Mouse (Mus musculus) liver, embryonic 11.5 days (tissue): ENCODE measurements at regions not wholly inside any gene's neighbourhood (a gene's known extent, or its start where the extent isn't known, plus 50 kb on each side); places are given as distances from the start of the nearest gene placed in this dataset.
A peak's percentile ranks its signal among the peaks of the same experiment; 100 is the strongest.
"Not testable (repeated sequence)": the region's sequence is repeated elsewhere in the genome, so short reads cannot be mapped to it uniquely, and the experiment has no call there.

Experiments used
- ATAC-seq: fragments of 200-750 bp; cut with Nextera tagmentation; replicated peaks from 2 replicates; pipeline ENCODE4 v1.8.0; 2017; ENCODE audit warnings: moderate number of reproducible peaks, mild to moderate bottlenecking, moderate TSS enrichment, moderate library complexity; ENCODE audit not compliant: low FRiP score
- DNase-seq: peaks from one replicate; pipeline ENCODE4 v3.0.0-alpha.2; 2017; ENCODE audit warnings: low spot score
- H3K27ac ChIP-seq: fragments of 300-500 bp; sonication (generic); 2 replicates; pipeline ENCODE4 v1.5.1; 2014; ENCODE audit warnings: mild to moderate bottlenecking, low read depth, low read length, control low read depth
- H3K27me3 ChIP-seq: fragments of 300-500 bp; sonication (generic); replicated peaks from 2 replicates; pipeline ENCODE4 v1.6.1; 2014; ENCODE audit warnings: low read length, mixed read lengths; ENCODE audit not compliant: control insufficient read depth, insufficient read depth
- H3K36me3 ChIP-seq: fragments of 300-500 bp; sonication (generic); 2 replicates; pipeline ENCODE4 v1.6.1; 2014; ENCODE audit warnings: mild to moderate bottlenecking, low read length, moderate library complexity, mixed read lengths; ENCODE audit not compliant: control insufficient read depth, insufficient read depth
- H3K4me1 ChIP-seq: fragments of 300-500 bp; sonication (generic); replicated peaks from 2 replicates; pipeline ENCODE4 v1.6.1; 2014; ENCODE audit warnings: low read length, mixed read lengths; ENCODE audit not compliant: control insufficient read depth, insufficient read depth
- H3K4me2 ChIP-seq: fragments of 300-500 bp; sonication (generic); 2 replicates; pipeline ENCODE4 v1.6.1; 2014; ENCODE audit warnings: mild to moderate bottlenecking, control low read depth, moderate library complexity
- H3K4me3 ChIP-seq: fragments of 300-500 bp; sonication (generic); 2 replicates; pipeline ENCODE4 v1.5.1; 2014; ENCODE audit warnings: low read depth, low read length, control low read depth
- H3K9ac ChIP-seq: fragments of 300-500 bp; sonication (generic); 2 replicates; pipeline ENCODE4 v1.6.1; 2014; ENCODE audit warnings: low read depth, low read length, control low read depth
- H3K9me3 ChIP-seq: fragments of 300-500 bp; sonication (generic); 2 replicates; pipeline ENCODE4 v1.6.1; 2016; ENCODE audit warnings: low read length, inconsistent platforms, mixed read lengths; ENCODE audit not compliant: control insufficient read depth
- WGBS: fragments of 180-500 bp; shearing (Covaris S2); extraction: QIAGEN DNeasy Blood & Tissue Kit; methylation state at CpG from one replicate; pipeline ENCODE4 v1.1.7; 2014; 5-methylcytosine and 5-hydroxymethylcytosine counted together

DNA sequence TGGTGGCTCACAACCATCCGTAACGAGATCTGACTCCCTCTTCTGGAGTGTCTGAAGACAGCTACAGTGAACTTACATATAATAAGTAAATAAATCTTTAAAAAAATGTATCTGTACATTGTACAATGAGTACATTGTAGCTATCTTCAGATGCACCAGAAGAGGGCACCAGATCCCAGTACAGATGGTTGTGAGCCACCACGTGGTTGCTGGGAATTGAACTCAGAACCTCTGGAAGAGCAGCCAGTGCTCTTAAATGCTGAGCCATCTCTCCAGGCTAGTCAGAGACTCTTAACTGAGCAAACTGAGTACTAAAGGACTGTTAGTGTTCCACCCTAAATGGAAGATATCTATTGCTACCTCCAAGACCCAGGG, 85.1 kb upstream of the Tbl1x start:
- ATAC-seq, H3K4me3 ChIP-seq, H3K9ac ChIP-seq, H3K4me2 ChIP-seq, H3K36me3 ChIP-seq, H3K9me3 ChIP-seq, H3K4me1 ChIP-seq, DNase-seq, H3K27me3 ChIP-seq: not testable (repeated sequence)
- 72% methylated on average over 3 of the region's 3 CpGs for whole genome bisulfite sequencing
- H3K27ac ChIP-seq = peak overlapping the region; percentile 66; the same call in 1 of the 2 replicates

DNA sequence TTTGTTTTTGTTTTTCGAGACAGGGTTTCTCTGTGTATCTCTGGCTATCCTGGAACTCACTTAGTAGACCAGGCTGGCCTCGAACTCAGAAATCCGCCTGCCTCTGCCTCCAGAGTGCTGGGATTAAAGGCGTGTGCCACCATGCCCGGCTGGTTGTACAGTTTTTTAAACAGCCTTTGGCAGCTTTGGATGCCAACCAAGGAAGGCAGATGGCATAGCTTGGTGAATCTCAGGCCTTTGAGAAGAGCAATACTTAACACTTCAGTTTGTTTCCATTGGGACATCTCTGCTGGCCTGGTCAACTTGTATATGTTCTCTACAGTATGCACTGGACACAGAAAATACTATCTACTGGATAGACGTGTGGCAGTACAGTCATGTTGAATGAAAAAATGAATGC, 84.0 kb upstream of the Tbl1x start:
- not testable (repeated sequence) for H3K27ac ChIP-seq, H3K9me3 ChIP-seq, H3K4me1 ChIP-seq, ATAC-seq, H3K9ac ChIP-seq, H3K4me3 ChIP-seq, H3K36me3 ChIP-seq, DNase-seq, H3K27me3 ChIP-seq, H3K4me2 ChIP-seq
- WGBS = 85% methylated on average over 6 of the region's 6 CpGs

GRCm38 (mm10) chrX:77432001-77432565, 78.7 kb upstream of the Tbl1x start:
- DNase-seq (no peak), ATAC-seq (no peak)
- Histone ChIP-seq H3K4me1 (no peaks in the 10 kb centered on the region; the same call in 1 of the 2 replicates), H3K27ac (no peak overlapping the region; the same call in 1 of the 2 replicates), H3K27me3 (no peaks in the 10 kb centered on the region), H3K36me3 (no peaks in the 10 kb centered on the region), H3K4me2 (peak overlapping the region; percentile 9; the same call in 1 of the 2 replicates), H3K9me3 (no peaks in the 10 kb centered on the region), H3K9ac (no peak overlapping the region), H3K4me3 (no peak overlapping the region)
- 50% methylated on average over 2 of the region's 2 CpGs for WGBS

DNA sequence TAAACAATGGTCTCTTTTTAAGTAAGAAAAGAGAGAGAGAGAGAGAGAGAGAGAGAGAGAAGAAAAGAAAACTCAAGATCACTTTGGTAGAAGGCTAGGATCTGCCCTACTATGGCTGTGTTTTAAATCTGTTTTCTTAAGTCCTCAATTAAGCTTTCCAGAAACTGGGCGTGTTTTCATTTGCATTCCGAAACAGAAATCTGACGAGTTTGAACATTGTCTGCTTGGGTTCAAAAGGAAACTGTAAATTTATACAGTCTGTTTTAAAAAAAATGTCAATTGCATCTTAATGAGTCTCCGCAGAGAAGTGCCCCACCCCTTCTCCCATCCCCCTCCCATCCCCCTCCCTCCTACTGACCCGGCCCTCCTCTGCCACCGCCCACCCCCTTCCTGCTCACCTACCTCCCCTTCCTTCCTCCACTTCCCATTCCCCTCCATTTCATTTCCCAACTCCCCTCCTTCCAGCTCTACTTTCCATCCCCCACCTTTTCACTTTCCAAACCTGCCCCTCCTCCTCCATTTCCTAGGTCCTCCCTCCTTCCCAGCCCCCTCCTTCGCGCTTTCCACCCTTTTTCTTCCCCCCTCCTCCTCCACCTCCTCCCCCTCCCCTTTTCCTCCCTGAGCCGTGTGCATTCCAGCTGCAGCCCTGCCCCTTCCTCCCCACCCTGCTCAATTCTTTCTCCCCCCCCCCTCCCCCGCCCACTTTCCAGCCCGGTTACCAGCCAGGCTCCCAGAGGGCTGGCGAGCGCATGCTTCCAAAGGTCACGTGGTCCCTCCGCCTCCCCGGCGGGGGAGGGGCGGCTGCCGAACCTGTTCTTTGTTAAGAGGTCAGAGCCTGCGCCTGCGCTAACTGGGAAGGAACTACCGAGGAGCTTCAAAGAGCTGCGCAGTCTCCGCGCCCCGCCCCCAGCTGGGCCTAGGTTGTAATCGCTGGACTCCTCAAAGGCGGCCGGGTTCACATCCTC, 77.7 kb upstream of the Tbl1x start:
- ATAC-seq = peak; percentile 89
- H3K36me3 ChIP-seq = no peaks in the 10 kb centered on the region
- DNase-seq = peak; percentile 86
- 11% methylated on average over 23 of the region's 29 CpGs for WGBS
- H3K9ac ChIP-seq = no peak overlapping the region
- no peaks in the 10 kb centered on the region for H3K9me3 ChIP-seq
- H3K4me1 ChIP-seq = no peaks in the 10 kb centered on the region; the same call in 1 of the 2 replicates
- H3K27me3 ChIP-seq = no peaks in the 10 kb centered on the region
- H3K27ac ChIP-seq = no peak overlapping the region
- peak overlapping the region; percentile 46 for H3K4me2 ChIP-seq
- H3K4me3 ChIP-seq = peak overlapping the region; percentile 21

GRCm38 (mm10) chrX:77433811-77434192, 77.0 kb upstream of the Tbl1x start:
- Histone ChIP-seq H3K9ac (no peak overlapping the region), H3K4me2 (peak overlapping the region; percentile 46), H3K27ac (no peak overlapping the region), H3K36me3 (no peaks in the 10 kb centered on the region), H3K4me3 (peak overlapping the region; percentile 21; the same call in 1 of the 2 replicates), H3K27me3 (no peaks in the 10 kb centered on the region), H3K9me3 (no peaks in the 10 kb centered on the region), H3K4me1 (no peaks in the 10 kb centered on the region; the same call in 1 of the 2 replicates)
- 22% methylated on average over 3 of the region's 3 CpGs for WGBS
- ATAC-seq (no peak; the same call in 1 of the 2 replicates), DNase-seq (no peak)

- Histone ChIP-seq H3K4me1 (no peaks in the 10 kb centered on the region), H3K4me2 (no peak overlapping the region), H3K4me3 (no peak overlapping the region), H3K9me3 (no peaks in the 10 kb centered on the region), H3K9ac (no peak overlapping the region), H3K36me3 (no peaks in the 10 kb centered on the region), H3K27me3 (no peaks in the 10 kb centered on the region), H3K27ac (no peak overlapping the region)
- no peak for DNase-seq
- ATAC-seq = no peak
- 59% methylated on average over 3 of the region's 3 CpGs for whole genome bisulfite sequencing
Observed at GRCm38 (mm10) chrX:77443852-77444492, 66.8 kb upstream of the Tbl1x start.

DNA sequence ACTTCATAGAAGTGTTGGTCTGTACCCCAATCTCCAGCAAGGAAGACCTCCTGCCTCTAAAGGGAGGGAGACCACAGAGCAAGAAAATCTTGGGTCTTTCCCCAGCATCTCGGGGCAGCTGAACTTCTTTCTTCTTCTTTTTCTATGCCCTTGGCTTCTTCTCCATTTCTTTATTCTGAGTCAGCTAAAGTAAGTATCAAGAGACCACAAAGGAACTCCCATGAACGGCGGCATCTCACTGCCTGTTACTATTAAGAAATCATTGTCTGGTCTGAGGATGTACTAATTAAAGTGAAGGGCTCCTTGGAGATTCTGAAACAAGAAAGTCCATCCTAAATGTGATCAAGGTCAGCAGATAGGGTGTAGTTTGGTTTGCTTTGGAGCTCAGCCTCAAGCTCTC, 64.1 kb upstream of the Tbl1x start:
- no peak overlapping the region for H3K4me3 ChIP-seq
- 63% methylated on average over 3 of the region's 3 CpGs for WGBS

DNA sequence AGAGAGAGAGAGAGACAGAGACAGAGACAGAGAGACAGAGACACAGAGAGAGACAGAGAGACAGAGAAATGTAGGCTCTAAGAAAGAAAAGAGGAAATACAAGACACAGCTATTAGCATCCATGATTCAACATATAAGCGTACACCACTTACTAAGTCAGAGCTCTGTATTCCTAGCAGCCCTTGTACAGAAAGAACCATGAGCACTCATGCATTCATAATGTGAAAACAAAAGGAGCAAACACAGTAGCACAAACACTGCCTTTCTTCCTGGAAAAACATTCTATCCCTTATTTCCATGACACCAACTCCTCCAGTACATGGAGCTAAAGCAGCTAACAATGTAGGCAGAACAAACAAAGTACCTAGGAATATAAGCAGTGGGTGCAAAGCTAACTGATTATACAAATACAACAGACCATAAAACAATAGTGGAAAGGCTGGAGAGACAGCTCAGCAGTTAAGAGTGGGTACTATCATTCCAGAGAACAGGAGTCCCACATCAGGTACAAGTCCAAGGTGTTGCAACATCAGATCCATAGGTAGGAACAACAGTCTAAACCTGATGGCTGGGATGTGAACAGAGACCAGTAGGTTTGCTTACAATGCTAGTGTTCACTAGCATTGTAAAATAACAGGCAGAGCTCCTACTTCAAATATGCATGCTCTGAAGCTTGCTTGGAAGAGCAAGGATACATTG, 58.7 kb upstream of the Tbl1x start:
- no peak for DNase-seq
- no peak for ATAC-seq
- WGBS = 96% methylated on average over 1 of the region's 1 CpGs
- Histone ChIP-seq H3K4me3 (no peak overlapping the region), H3K9ac (no peak overlapping the region), H3K9me3 (no peaks in the 10 kb centered on the region), H3K27ac (no peak overlapping the region), H3K4me1 (no peaks in the 10 kb centered on the region), H3K36me3 (no peaks in the 10 kb centered on the region), H3K4me2 (no peak overlapping the region), H3K27me3 (no peaks in the 10 kb centered on the region)

More for the DNA sequence above, 64.1 kb upstream of the Tbl1x start:
- H3K9me3 ChIP-seq = no peaks in the 10 kb centered on the region
- H3K27ac ChIP-seq = no peak overlapping the region
- no peaks in the 10 kb centered on the region for H3K27me3 ChIP-seq
- H3K36me3 ChIP-seq = no peaks in the 10 kb centered on the region
- ATAC-seq (no peak), DNase-seq (no peak)
- no peaks in the 10 kb centered on the region for H3K4me1 ChIP-seq
- H3K9ac ChIP-seq = no peak overlapping the region
- H3K4me2 ChIP-seq = no peak overlapping the region
